Mouse (Mus musculus) embryonic facial prominence, embryonic 11.5 days (tissue): ENCODE measurements around the gene Cdk5rap1. TPM values are rescaled to one million over a fixed set of nuclear protein-coding genes. Genes with fewer than 3 reads are reported as not detected.
"Not testable (repeated sequence)": the region's sequence is repeated elsewhere in the genome, so short reads cannot be mapped to it uniquely, and the experiment has no call there.

Source experiments
- ATAC-seq: fragments of 200-750 bp; cut with Nextera tagmentation; replicated peaks from 2 replicates; pipeline ENCODE4 v1.8.0; 2017; ENCODE audit warnings: low read depth; ENCODE audit not compliant: insufficient number of reproducible peaks, low FRiP score, low TSS enrichment
- DNase-seq: peaks from one replicate; pipeline ENCODE4 v3.0.0-alpha.2; 2015; ENCODE audit warnings: low spot score
- H3K27ac ChIP-seq: fragments of 300-500 bp; sonication (generic); replicated peaks from 2 replicates; pipeline ENCODE4 v1.5.1; 2014; ENCODE audit warnings: mild to moderate bottlenecking, low read depth, low read length, control low read depth
- H3K27me3 ChIP-seq: fragments of 300-500 bp; sonication (generic); 2 replicates; pipeline ENCODE4 v1.6.1; 2014; ENCODE audit warnings: mild to moderate bottlenecking, low read length, moderate library complexity, mixed read lengths; ENCODE audit not compliant: control insufficient read depth, insufficient read depth
- H3K36me3 ChIP-seq: fragments of 300-500 bp; sonication (generic); replicated peaks from 2 replicates; pipeline ENCODE4 v1.6.1; 2014; ENCODE audit warnings: low read depth, mild to moderate bottlenecking, low read length, moderate library complexity, mixed read lengths; ENCODE audit not compliant: control insufficient read depth, insufficient read depth
- H3K4me1 ChIP-seq: fragments of 300-500 bp; sonication (generic); 2 replicates; pipeline ENCODE4 v1.6.1; 2014; ENCODE audit warnings: low read length, mixed read lengths; ENCODE audit not compliant: control insufficient read depth, insufficient read depth
- H3K4me2 ChIP-seq: fragments of 300-500 bp; sonication (generic); 2 replicates; pipeline ENCODE4 v1.6.1; 2014; ENCODE audit warnings: low read depth, mild to moderate bottlenecking, control low read depth, low read length, moderate library complexity
- H3K4me3 ChIP-seq: fragments of 300-500 bp; sonication (generic); 2 replicates; pipeline ENCODE4 v1.5.1; 2014; ENCODE audit warnings: low read depth, low read length, control low read depth
- H3K9ac ChIP-seq: fragments of 300-500 bp; sonication (generic); replicated peaks from 2 replicates; pipeline ENCODE4 v1.6.1; 2014; ENCODE audit warnings: mild to moderate bottlenecking, control low read depth, low read length
- H3K9me3 ChIP-seq: fragments of 300-500 bp; sonication (generic); replicated peaks from 2 replicates; pipeline ENCODE4 v1.6.1; 2016; ENCODE audit warnings: mild to moderate bottlenecking, low read length, inconsistent platforms, mixed read lengths; ENCODE audit not compliant: control insufficient read depth
- WGBS: fragments of 180-500 bp; shearing (Covaris S2); extraction: QIAGEN DNeasy Blood & Tissue Kit; methylation state at CpG from one replicate; pipeline ENCODE4 v1.1.7; 2014; 5-methylcytosine and 5-hydroxymethylcytosine counted together
- polyA plus RNA-seq: library from polyadenylated mRNA; unstranded; fragments of >200 nt; fragmentation: Nextera tagmentation; extraction: Ambion mirVana; gene quantifications from 2 replicates; pipeline ENCODE4 v1.2.1, GENCODE M21; 2014

Cdk5rap1 gene
- polyA plus RNA-seq, 1 experiment from 2014 or later, result 19.4 TPM

DNA sequence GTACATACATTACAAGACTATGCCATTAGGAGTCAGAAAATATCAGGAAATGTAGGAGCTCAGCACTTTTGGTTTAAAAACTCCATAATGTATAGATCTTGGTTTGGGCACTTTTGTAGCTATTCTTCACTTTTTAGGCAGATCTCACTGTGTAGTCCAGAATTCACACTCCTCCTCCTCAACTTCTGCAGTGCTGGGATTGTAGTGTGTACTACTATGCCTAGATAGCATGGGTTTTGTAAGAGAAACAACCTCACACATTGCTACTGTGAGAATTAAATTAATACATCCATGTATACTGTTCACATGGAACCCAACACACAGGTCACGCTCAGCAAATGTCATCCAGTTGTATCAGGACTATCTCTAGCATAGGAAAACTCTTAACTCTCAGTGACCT is 5.3 kb downstream of the Cdk5rap1 start:
- no peaks in the 10 kb centered on the region for H3K36me3 ChIP-seq

DNA sequence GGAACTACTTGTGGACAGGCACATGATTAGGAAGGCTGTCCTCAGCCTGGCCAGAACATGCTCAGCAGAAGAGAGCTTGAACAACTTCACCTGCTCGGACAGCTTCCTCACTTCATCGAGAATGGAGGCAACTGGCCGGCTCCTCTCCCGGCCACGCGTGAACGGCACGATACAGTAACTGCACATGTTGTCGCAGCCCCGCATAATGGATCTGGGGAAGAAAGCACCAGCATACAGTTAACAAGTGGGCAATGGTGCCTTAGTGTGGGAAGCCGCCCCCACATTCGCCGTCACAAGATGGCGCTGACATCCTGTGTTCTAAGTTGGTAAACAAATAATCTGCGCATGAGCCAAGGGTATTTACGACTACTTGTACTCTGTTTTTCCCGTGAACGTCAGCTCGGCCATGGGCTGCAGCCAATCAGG is 18.8 kb downstream of the Cdk5rap1 start:
- not testable (repeated sequence) for ATAC-seq, DNase-seq, H3K27ac ChIP-seq, H3K27me3 ChIP-seq, H3K9me3 ChIP-seq, H3K36me3 ChIP-seq, H3K4me1 ChIP-seq
- Histone ChIP-seq H3K4me3 (peak overlapping the region; percentile 29), H3K4me2 (peak overlapping the region; percentile 14), H3K9ac (peak overlapping the region; percentile 42; the same call in 1 of the 2 replicates)
- WGBS, result 70% methylated on average over 14 of the region's 19 CpGs

More for the DNA sequence above, 5.3 kb downstream of the Cdk5rap1 start:
- no peaks in the 10 kb centered on the region for H3K4me1 ChIP-seq
- no peak overlapping the region for H3K4me2 ChIP-seq
- DNase-seq (no peak), ATAC-seq (no peak)
- no peak overlapping the region for H3K9ac ChIP-seq
- no peak overlapping the region for H3K4me3 ChIP-seq
- 91% methylated on average over 1 of the region's 1 CpGs for WGBS
- no peak overlapping the region for H3K27ac ChIP-seq
- H3K27me3 ChIP-seq, result no peaks in the 10 kb centered on the region
- no peaks in the 10 kb centered on the region for H3K9me3 ChIP-seq

DNA sequence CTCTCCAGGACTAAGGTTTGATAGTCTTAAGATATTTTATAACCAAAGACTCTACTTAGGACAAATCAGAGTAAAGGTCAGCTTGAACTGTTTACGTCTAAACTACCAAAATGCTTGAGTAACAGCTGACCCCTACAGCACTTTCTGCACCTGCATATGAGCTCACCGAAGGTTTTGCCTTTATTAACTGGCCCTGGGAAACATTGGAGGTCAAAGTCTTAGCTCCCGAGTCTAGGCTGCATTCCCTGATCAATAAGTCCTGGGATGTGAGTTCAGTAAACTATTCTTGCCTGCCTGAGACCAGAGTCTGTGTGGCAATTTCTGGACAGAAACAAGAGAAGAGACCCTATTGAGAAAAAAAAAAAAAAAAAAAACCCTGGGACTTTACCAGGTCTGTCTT is 24.7 kb downstream of the Cdk5rap1 start:
- no peak for ATAC-seq
- Histone ChIP-seq H3K9ac (no peak overlapping the region), H3K36me3 (no peaks in the 10 kb centered on the region; the same call in 1 of the 2 replicates), H3K27ac (no peak overlapping the region), H3K4me1 (no peaks in the 10 kb centered on the region), H3K4me2 (no peak overlapping the region), H3K4me3 (no peak overlapping the region), H3K27me3 (no peaks in the 10 kb centered on the region), H3K9me3 (no peaks in the 10 kb centered on the region)
- WGBS, result 94% methylated on average over 3 of the region's 3 CpGs
- no peak for DNase-seq

DNA sequence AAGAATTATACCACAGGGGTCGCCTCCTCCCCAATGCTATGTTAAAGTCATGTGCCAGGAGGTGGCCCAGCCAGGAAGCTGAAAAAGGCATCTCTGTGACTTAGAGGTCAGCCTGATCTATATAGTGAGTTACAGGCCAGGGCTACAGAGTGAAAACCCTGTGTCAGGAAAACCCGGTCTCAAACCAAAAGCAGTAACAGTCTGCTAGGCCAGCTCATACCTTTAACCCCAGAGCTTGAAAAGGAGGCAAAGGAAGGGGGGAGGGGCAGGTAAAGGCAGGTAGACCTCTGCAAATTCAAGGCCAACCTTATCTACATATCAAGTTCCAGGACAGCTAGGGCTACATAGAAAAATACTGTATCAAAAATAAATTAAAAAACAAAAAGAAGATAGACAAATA is 33.5 kb downstream of the Cdk5rap1 start:
- H3K27ac ChIP-seq, result no peak overlapping the region
- no peak overlapping the region for H3K4me2 ChIP-seq
- no peaks in the 10 kb centered on the region for H3K36me3 ChIP-seq
- no peak for DNase-seq
- no peak overlapping the region for H3K9ac ChIP-seq
- no peaks in the 10 kb centered on the region for H3K27me3 ChIP-seq
- H3K4me3 ChIP-seq, result no peak overlapping the region
- no peak for ATAC-seq
- 80% methylated on average over 2 of the region's 2 CpGs for WGBS
- H3K9me3 ChIP-seq, result no peaks in the 10 kb centered on the region
- H3K4me1 ChIP-seq, result no peaks in the 10 kb centered on the region

DNA sequence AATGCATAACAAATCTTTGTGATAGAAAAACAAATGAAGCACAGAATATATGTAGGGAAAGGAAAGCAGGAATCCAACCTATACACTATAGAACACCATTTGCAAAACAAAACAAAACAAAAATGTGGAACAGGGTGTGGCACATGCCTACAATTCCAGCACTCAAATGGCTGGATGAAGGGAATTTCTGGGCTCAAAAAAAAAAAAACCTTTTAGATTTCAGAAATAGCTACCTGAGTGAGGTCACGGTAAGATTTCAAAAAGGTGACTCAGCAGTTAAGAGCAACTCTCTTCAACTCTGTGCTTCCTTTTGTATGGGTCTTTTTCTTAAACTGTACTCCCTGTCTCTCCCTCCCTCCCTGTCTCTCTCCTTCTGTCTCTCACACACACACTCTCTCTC is 34.6 kb downstream of the Cdk5rap1 start:
- Histone ChIP-seq H3K36me3 (no peaks in the 10 kb centered on the region), H3K4me1 (no peaks in the 10 kb centered on the region), H3K4me2 (no peak overlapping the region), H3K27me3 (no peaks in the 10 kb centered on the region), H3K27ac (no peak overlapping the region), H3K4me3 (no peak overlapping the region), H3K9me3 (no peaks in the 10 kb centered on the region), H3K9ac (no peak overlapping the region)
- WGBS, result 70% methylated on average over 1 of the region's 1 CpGs
- DNase-seq (no peak), ATAC-seq (no peak)

DNA sequence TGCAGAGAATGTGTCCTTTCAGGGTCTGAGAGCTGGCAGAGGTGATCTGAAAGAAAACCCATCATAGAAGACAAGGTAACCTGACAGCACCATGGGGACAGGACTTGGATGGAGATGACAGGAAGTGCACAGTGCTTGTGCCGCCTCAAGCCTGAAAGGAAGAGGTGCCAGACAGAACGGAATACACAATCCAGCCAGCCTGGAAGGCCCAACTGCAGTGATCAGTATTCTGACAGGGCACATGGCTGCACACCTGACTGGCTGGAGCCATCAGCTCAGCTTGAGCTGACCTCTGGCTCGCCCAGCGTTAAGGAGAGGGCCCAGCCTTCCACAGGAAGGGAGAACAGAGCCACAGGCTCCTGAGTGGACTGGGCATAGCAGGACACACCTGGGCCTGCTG is 37.2 kb downstream of the Cdk5rap1 start:
- DNase-seq (no peak), ATAC-seq (no peak)
- no peak overlapping the region for H3K9ac ChIP-seq
- H3K4me1 ChIP-seq, result no peaks in the 10 kb centered on the region
- no peak overlapping the region for H3K4me3 ChIP-seq
- H3K9me3 ChIP-seq, result no peaks in the 10 kb centered on the region
- no peaks in the 10 kb centered on the region for H3K36me3 ChIP-seq
- H3K27me3 ChIP-seq, result no peaks in the 10 kb centered on the region
- 81% methylated on average over 4 of the region's 4 CpGs for WGBS
- no peak overlapping the region for H3K27ac ChIP-seq
- no peak overlapping the region for H3K4me2 ChIP-seq

DNA sequence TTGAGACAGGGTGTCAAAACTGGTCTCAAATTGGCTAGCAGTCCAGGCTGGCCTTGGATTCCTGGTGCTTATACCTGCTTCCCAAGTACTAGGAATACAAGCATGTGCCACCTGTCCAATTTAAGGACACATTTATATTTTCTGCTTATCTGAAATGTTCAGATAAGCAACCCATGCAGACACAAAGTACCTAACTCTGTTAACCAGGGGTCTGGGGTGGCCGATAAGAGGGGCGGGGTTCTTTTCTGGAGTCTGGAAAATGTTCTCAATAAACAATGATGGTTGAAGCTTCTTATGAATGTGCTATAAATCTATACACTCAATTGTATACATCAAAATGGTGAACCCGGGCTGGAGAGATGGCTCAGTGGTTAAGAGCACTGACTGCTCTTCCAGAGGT is 46.0 kb downstream of the Cdk5rap1 start:
- DNase-seq (no peak), ATAC-seq (no peak)
- Histone ChIP-seq H3K4me2 (no peak overlapping the region), H3K27ac (no peak overlapping the region), H3K27me3 (no peaks in the 10 kb centered on the region), H3K36me3 (no peaks in the 10 kb centered on the region), H3K9me3 (no peaks in the 10 kb centered on the region), H3K4me3 (no peak overlapping the region), H3K9ac (no peak overlapping the region), H3K4me1 (no peaks in the 10 kb centered on the region)
- WGBS, result 83% methylated on average over 3 of the region's 3 CpGs

DNA sequence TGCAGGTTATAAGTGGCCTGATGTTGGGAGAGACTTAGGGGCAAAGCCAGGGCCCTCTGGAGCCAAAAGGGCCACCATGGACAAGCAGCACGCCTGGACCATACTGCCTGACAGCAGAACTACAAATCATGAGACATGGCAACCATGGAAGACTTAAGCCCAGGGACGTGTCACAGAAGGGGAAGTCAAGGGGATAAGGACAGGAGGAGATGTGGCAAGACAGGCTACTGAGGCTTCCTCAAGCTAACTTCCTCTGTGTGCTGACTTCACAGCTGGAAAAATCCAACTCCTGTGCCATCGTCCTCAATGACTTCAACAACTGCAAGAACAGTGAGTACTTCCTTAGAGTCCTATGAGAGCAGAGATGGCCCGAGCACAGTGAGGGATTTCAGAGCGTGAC is 59.0 kb downstream of the Cdk5rap1 start:
- not testable (repeated sequence) for H3K27me3 ChIP-seq, DNase-seq, H3K4me3 ChIP-seq, H3K4me2 ChIP-seq, H3K36me3 ChIP-seq, H3K9me3 ChIP-seq, ATAC-seq, H3K27ac ChIP-seq, H3K4me1 ChIP-seq, H3K9ac ChIP-seq
- WGBS, result 75% methylated on average over 5 of the region's 5 CpGs
